Mouse (Mus musculus): ENCODE data around the gene Gm3854. TPM values are rescaled to one million over a fixed set of nuclear protein-coding genes. Genes with fewer than 3 reads are reported as not detected.

The Gm3854 gene
- total RNA-seq, 2 experiments from 2014 or later: 0.20 to 0.79 TPM

GRCm38 (mm10) chr7:6384011-6384410, 40.5 kb downstream of the Gm3854 start:
- no peak for ATAC-seq (replicated peaks; ENCODE audit: poor library complexity)

DNA sequence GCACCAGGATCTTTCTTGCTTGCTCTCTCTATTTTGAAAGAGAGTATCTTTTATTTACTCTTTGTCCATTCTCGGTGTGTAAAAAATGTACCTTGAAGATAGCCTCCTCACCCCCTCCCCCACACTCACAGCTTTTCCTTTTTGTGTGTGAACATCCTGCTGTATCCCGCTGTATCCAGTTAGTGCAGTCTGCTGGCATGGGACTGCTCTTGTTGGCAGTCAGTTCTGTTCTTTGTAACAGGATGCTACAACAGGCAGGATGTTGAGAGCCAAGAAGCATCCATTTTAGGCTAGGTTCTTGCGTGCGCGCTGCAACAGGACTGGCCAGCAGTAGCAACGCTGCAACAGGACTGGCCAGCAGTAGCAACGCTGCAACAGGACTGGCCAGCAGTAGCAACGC, 43.4 kb downstream of the Gm3854 start:
- ATAC-seq (replicated peaks; ENCODE audit: poor library complexity): no peak

- ATAC-seq (replicated peaks; ENCODE audit: poor library complexity): peak; percentile 62
These were observed 45.4 kb downstream of the Gm3854 start for GRCm38 (mm10) chr7:6388971-6389370.

GRCm38 (mm10) chr7:6389449-6389848, 45.9 kb downstream of the Gm3854 start:
- ATAC-seq (replicated peaks; ENCODE audit: poor library complexity): peak; percentile 61

GRCm38 (mm10) chr7:6397996-6398975, 54.7 kb downstream of the Gm3854 start, which contains the start of gene Smim17:
Gene Smim17, plus strand, starts transcription at chr7:6398715.
- peak; percentile 98 for ATAC-seq (replicated peaks; ENCODE audit: poor library complexity)

Other genes with a start within 250 kb of the Gm3854 start
- 14.3 and 17.8 TPM in 2 replicates for gene Zfp787, start 187.8 kb upstream of the Gm3854 start, total RNA-seq (2015)
- gene Zfp787, start 187.8 kb upstream of the Gm3854 start, total RNA-seq (2017): 20.4 and 24.8 TPM in 2 replicates
- 4.1 and 6.2 TPM in 2 replicates for gene Zfp444, start 171.5 kb upstream of the Gm3854 start, total RNA-seq (2015)
- 16.4 and 20.9 TPM in 2 replicates for gene Zfp444, start 171.5 kb upstream of the Gm3854 start, total RNA-seq (2017)
- gene Galp, start 146.7 kb upstream of the Gm3854 start, total RNA-seq (2015): not detected in 2 replicates
- gene Galp, start 146.7 kb upstream of the Gm3854 start, total RNA-seq (2017): not detected in 2 replicates
- gene Zscan5b, start 121.5 kb upstream of the Gm3854 start, total RNA-seq (2015): not detected in 2 replicates
- not detected in 2 replicates for gene Zscan5b, start 121.5 kb upstream of the Gm3854 start, total RNA-seq (2017)
- gene Epp13, start 91.0 kb upstream of the Gm3854 start, total RNA-seq (2015): not detected in 2 replicates
- not detected in 2 replicates for gene Epp13, start 91.0 kb upstream of the Gm3854 start, total RNA-seq (2017)
- gene Zfp667, start 57.2 kb upstream of the Gm3854 start, total RNA-seq (2015): 1.3 and 3.3 TPM in 2 replicates
- gene Zfp667, start 57.2 kb upstream of the Gm3854 start, total RNA-seq (2017): 2.8 and 3.4 TPM in 2 replicates
- gene Zfp583, start 12.5 kb upstream of the Gm3854 start, total RNA-seq (2015): 4.0 TPM in 2 replicates
- gene Zfp583, start 12.5 kb upstream of the Gm3854 start, total RNA-seq (2017): 2.2 and 3.3 TPM in 2 replicates
- gene Zfp78, start 19.5 kb downstream of the Gm3854 start, total RNA-seq (2015): 2.8 and 4.8 TPM in 2 replicates
- 3.1 and 3.5 TPM in 2 replicates for gene Zfp78, start 19.5 kb downstream of the Gm3854 start, total RNA-seq (2017)
- gene Zfp28, start 39.5 kb downstream of the Gm3854 start, total RNA-seq (2015): 1.4 and 2.4 TPM in 2 replicates
- gene Zfp28, start 39.5 kb downstream of the Gm3854 start, total RNA-seq (2017): 1.5 and 2.2 TPM in 2 replicates
- gene Smim17, start 55.0 kb downstream of the Gm3854 start, total RNA-seq (2015): not detected in 2 replicates
- not detected in 2 replicates for gene Smim17, start 55.0 kb downstream of the Gm3854 start, total RNA-seq (2017)
- gene Gm20715, start 66.5 kb downstream of the Gm3854 start, total RNA-seq (2015): not detected in 2 replicates
- not detected in 2 replicates for gene Gm20715, start 66.5 kb downstream of the Gm3854 start, total RNA-seq (2017)
- 0.29 TPM in 1 of 2 replicates, not detected in the other for gene Olfr1344, start 94.9 kb downstream of the Gm3854 start, total RNA-seq (2015)
- not detected in 2 replicates for gene Olfr1344, start 94.9 kb downstream of the Gm3854 start, total RNA-seq (2017)
- not detected in 2 replicates for gene Olfr1336, start 112.4 kb downstream of the Gm3854 start, total RNA-seq (2015)
- not detected in 2 replicates for gene Olfr1336, start 112.4 kb downstream of the Gm3854 start, total RNA-seq (2017)
- gene Olfr1346, start 123.3 kb downstream of the Gm3854 start, total RNA-seq (2015): not detected in 2 replicates
- gene Olfr1346, start 123.3 kb downstream of the Gm3854 start, total RNA-seq (2017): 0.14 TPM in 1 of 2 replicates, not detected in the other
- gene Olfr5, start 143.2 kb downstream of the Gm3854 start, total RNA-seq (2015): not detected in 2 replicates
- gene Olfr5, start 143.2 kb downstream of the Gm3854 start, total RNA-seq (2017): not detected in 2 replicates
- not detected in 2 replicates for gene Olfr1347, start 156.0 kb downstream of the Gm3854 start, total RNA-seq (2015)
- not detected in 2 replicates for gene Olfr1347, start 156.0 kb downstream of the Gm3854 start, total RNA-seq (2017)
- not detected in 2 replicates for gene Olfr1348, start 165.0 kb downstream of the Gm3854 start, total RNA-seq (2015)
- gene Olfr1348, start 165.0 kb downstream of the Gm3854 start, total RNA-seq (2017): not detected in 2 replicates
- gene Olfr1349, start 179.2 kb downstream of the Gm3854 start, total RNA-seq (2015): not detected in 2 replicates
- gene Olfr1349, start 179.2 kb downstream of the Gm3854 start, total RNA-seq (2017): not detected in 2 replicates
- not detected in 2 replicates for gene Olfr1350, start 221.1 kb downstream of the Gm3854 start, total RNA-seq (2015)
- gene Olfr1350, start 221.1 kb downstream of the Gm3854 start, total RNA-seq (2017): not detected in 2 replicates

Data from megakaryocyte progenitor cell, adult 5-6 weeks (primary cell).